Mouse (Mus musculus): Measurements from ENCODE around the gene Gm21969.
A peak's percentile ranks its signal among the peaks of the same experiment; 100 is the strongest.

Gm21969 gene

GRCm38 (mm10) chr4:139617001-139617364 is 14.0 kb downstream of the Gm21969 start:
- DNase-seq (ENCODE audit: inconsistent ontology term), result no peak

GRCm38 (mm10) chr4:139619765-139620164 is 16.8 kb downstream of the Gm21969 start:
- no peak for DNase-seq (ENCODE audit: inconsistent ontology term)

GRCm38 (mm10) chr4:139622373-139623282 is 19.6 kb downstream of the Gm21969 start, which contains the start of gene Aldh4a1:
Gene Aldh4a1, plus strand, starts transcription at chr4:139622866.
- peak; percentile 96 for DNase-seq (ENCODE audit: inconsistent ontology term)

- no peak for DNase-seq (ENCODE audit: inconsistent ontology term)
Measured at GRCm38 (mm10) chr4:139623434-139624115, 20.6 kb downstream of the Gm21969 start.

- DNase-seq (ENCODE audit: inconsistent ontology term), result no peak
Measured at GRCm38 (mm10) chr4:139624116-139624489, 21.1 kb downstream of the Gm21969 start.

- no peak for DNase-seq (ENCODE audit: inconsistent ontology term)
Measured at GRCm38 (mm10) chr4:139624706-139625105, 21.7 kb downstream of the Gm21969 start.

- no peak for DNase-seq (ENCODE audit: inconsistent ontology term)
Measured at GRCm38 (mm10) chr4:139627361-139627760, 24.4 kb downstream of the Gm21969 start.

- DNase-seq (ENCODE audit: inconsistent ontology term), result no peak
Measured at GRCm38 (mm10) chr4:139630171-139630570, 27.2 kb downstream of the Gm21969 start.

- DNase-seq (ENCODE audit: inconsistent ontology term), result no peak
Measured at GRCm38 (mm10) chr4:139631141-139631540, 28.2 kb downstream of the Gm21969 start.

GRCm38 (mm10) chr4:139631569-139632253 is 28.7 kb downstream of the Gm21969 start:
- DNase-seq (ENCODE audit: inconsistent ontology term), result no peak

GRCm38 (mm10) chr4:139632254-139632580 is 29.2 kb downstream of the Gm21969 start:
- no peak for DNase-seq (ENCODE audit: inconsistent ontology term)

GRCm38 (mm10) chr4:139636373-139636772 is 33.4 kb downstream of the Gm21969 start:
- peak; percentile 65 for DNase-seq (ENCODE audit: inconsistent ontology term)

- DNase-seq (ENCODE audit: inconsistent ontology term), result no peak
Measured at GRCm38 (mm10) chr4:139637847-139638246, 34.9 kb downstream of the Gm21969 start.

- DNase-seq (ENCODE audit: inconsistent ontology term), result no peak
Measured at GRCm38 (mm10) chr4:139638356-139638755, 35.4 kb downstream of the Gm21969 start.

- no peak for DNase-seq (ENCODE audit: inconsistent ontology term)
Measured at GRCm38 (mm10) chr4:139639801-139640200, 36.8 kb downstream of the Gm21969 start.

GRCm38 (mm10) chr4:139640333-139640732 is 37.3 kb downstream of the Gm21969 start:
- DNase-seq (ENCODE audit: inconsistent ontology term), result no peak

- DNase-seq (ENCODE audit: inconsistent ontology term), result no peak
Measured at GRCm38 (mm10) chr4:139640775-139641174, 37.8 kb downstream of the Gm21969 start.

- no peak for DNase-seq (ENCODE audit: inconsistent ontology term)
Measured at GRCm38 (mm10) chr4:139641829-139642425, 38.9 kb downstream of the Gm21969 start.

GRCm38 (mm10) chr4:139643972-139644371 is 41.0 kb downstream of the Gm21969 start:
- DNase-seq (ENCODE audit: inconsistent ontology term), result peak; percentile 52

- no peak for DNase-seq (ENCODE audit: inconsistent ontology term)
Measured at GRCm38 (mm10) chr4:139646916-139647315, 43.9 kb downstream of the Gm21969 start.

GRCm38 (mm10) chr4:139650086-139650743 is 47.2 kb downstream of the Gm21969 start:
- DNase-seq (ENCODE audit: inconsistent ontology term), result no peak

Data from Muller cell, postnatal 12 days (primary cell).